Mouse (Mus musculus) lung, adult 18-20 months (tissue): ENCODE data around the gene Tnik.

Experiments used
- DNase-seq, 2 experiments: peaks; one replicate each; pipeline ENCODE4 v3.0.0; 2022; ENCODE audit warnings: mixed read lengths in 2 of 2

Gene Tnik

GRCm38 (mm10) chr3:28263002-28263947 is at the start of gene Tnik:
TSS of gene Tnik (plus strand) at chr3:28263214.
- DNase-seq = peak; percentile 76 to 81

DNA sequence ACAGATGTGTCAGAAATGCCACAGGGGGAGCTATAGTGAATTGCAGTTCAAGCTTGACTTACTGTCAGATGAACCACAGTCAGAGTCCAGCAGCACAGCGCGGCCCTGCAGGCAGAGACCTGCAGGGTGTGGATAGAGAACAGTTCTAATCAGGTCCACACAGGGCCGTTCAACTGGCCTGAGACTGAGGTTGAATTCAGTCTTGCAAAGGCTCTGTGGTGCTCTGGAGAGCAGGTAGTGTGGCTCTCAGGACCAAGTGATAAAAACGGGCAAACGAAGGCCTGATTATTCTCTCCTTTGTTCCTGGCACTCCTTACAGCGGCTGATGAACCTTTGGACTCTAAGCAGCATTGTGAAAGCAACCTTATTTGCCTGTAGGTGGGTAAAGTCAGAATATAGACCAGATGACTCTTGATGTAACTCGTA is 48.1 kb upstream of the Tnik start:
- DNase-seq = no peak

- DNase-seq = no peak
These were observed 46.0 kb upstream of the Tnik start for GRCm38 (mm10) chr3:28217001-28217400.

GRCm38 (mm10) chr3:28219533-28219932 is 43.5 kb upstream of the Tnik start:
- DNase-seq = no peak

GRCm38 (mm10) chr3:28219964-28220363 is 43.0 kb upstream of the Tnik start:
- no peak for DNase-seq

DNA sequence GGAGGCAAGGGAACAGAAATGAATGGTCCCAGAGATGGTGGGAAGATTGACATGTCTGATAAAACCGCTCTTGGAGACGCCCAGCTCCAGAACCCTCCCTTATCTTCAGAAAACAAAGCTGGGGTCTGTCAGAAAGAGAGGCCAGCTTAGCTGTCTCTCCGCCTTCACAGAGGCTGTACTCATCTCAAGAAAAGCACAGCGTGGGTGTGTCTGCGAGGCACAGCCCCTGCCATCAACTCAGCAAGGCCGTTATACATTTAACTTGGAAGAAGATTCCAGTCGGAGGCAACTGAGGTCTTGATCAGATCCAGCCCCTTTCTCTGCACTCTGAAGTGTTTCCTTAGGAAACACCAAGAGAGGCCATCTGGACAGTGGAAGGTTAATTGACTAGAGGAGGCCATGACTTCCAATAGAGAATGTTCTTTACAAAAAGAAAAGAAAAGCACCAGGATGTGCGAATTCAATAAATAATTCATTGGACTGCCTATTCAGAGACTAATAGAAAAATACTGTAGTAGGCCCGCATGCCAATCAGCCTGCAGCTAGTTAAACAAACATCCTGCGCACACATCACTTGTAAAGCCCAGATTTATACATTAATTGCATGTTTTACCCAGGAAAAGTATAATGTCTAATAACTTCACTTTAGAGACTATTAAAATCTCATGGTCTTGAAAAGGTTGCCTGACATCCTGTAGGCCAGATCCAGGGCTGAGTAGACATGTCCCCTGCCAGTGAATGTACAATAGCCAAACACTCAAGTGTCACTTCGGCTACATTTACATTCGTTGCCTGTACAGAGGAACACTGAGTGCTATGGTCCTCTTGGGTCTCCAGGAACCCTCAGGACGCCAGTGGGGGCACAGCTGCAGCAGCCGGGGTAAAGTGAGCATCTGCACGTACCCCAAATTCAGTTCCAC is 38.3 kb upstream of the Tnik start:
- no peak for DNase-seq

GRCm38 (mm10) chr3:28225357-28225905 is 37.6 kb upstream of the Tnik start:
- DNase-seq = no peak

GRCm38 (mm10) chr3:28226181-28226580 is 36.8 kb upstream of the Tnik start:
- no peak for DNase-seq

DNA sequence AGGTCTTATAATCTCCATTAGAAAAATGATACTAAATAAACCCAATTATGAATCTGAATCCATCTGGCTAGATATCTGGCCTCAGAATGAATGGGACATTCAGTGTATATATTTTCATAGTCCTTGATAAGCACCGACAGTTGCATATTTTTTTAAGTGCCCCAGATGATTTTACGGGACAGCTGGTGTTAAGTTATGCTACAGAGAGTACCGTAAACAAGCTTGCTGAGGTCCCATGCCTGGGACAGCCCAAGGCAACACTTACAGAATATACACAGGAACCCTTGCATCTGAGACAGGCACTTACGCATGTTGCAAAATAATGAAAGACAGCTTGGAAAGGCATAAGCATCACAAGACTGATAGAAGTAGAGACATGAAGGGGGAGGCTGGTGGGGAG is 34.1 kb upstream of the Tnik start:
- no peak for DNase-seq

- no peak for DNase-seq
These were observed 33.5 kb upstream of the Tnik start for GRCm38 (mm10) chr3:28229503-28229902.

DNA sequence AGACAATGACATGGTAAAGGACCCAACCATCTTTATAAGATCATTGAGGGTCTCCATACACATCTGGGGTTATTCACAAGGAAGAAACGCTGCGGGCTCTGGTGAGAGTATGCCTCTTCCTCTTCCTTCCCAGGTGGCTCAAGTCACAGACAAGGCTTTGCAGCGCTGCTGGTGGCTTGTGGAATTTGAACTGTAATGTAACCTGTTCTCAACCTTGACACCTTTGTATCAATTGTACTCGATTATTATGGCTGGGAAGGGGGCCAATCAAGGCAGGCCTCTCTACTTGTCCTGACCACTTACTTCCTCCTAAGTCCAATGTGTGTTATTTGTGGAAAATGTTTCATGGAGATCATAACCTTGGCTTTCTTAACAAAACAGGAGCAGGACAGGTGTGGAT is 30.1 kb upstream of the Tnik start:
- no peak for DNase-seq

- no peak for DNase-seq
These were observed 28.8 kb upstream of the Tnik start for GRCm38 (mm10) chr3:28234179-28234578.

DNA sequence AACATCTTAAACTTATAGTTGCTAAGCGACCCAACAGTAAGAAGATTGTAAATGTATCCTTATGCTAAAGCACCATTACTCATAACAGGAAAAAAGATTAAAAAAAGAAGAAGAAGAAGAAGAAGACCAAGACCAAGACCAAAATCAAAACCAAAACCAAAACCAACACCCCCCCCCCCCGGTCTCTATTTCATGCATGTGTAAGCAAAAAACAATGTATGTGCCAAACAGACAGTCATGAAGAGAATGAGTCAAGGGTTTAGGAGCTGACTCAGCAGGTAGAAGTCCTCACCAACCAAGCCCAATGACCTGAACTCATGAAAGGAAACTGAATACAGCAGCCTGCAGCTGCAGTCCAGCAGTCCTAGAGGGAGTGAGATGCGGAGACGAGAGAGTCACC is 26.3 kb upstream of the Tnik start:
- DNase-seq = no peak

GRCm38 (mm10) chr3:28238136-28238535 is 24.9 kb upstream of the Tnik start:
- no peak for DNase-seq

DNA sequence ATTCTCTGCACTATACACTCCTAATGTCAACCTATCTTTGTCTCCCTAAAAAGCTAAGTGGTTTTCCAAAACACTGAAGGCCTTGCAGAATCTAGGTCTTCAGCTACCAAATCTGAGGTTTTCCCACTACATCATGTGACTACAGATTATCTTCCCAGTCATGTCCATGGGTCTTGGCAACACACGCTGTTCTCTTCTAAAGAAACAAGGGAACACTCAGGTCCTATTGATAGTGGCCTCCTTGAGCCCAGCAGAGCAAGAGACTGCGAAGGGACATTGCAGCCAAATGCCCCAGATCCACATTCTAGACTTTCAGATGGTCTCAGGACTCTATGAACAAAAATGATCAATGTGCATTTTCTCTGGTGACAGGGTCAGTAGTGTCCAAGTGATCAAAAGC is 20.5 kb upstream of the Tnik start:
- DNase-seq = no peak

GRCm38 (mm10) chr3:28244244-28244890 is 18.6 kb upstream of the Tnik start:
- no peak for DNase-seq

GRCm38 (mm10) chr3:28248255-28248957 is 14.6 kb upstream of the Tnik start:
- DNase-seq = no peak

- no peak for DNase-seq
These were observed 7.3 kb upstream of the Tnik start for GRCm38 (mm10) chr3:28255711-28256110.

GRCm38 (mm10) chr3:28262371-28263001 is 528 bp upstream of the Tnik start:
- peak; percentile 69 to 73 for DNase-seq

GRCm38 (mm10) chr3:28263948-28264840 is 1.2 kb downstream of the Tnik start:
- DNase-seq = peak; percentile 15 to 18

DNA sequence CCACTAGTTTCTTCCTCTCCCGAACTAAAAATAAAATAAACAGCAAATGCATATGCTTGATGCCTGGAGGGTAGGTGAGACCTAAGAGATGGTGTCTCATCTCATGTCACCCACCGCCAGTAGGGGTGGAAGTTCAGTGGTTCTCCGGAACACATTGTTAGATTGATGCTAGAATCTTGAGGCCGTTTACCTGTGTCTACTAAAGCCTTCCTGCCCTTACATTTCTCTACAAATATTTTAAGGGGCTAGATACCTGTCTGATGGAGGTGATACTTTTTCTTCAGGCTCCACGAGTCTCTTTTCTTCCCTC is 1.8 kb downstream of the Tnik start:
- DNase-seq = no peak
